Mouse (Mus musculus): ENCODE data around the gene Tbc1d10a.

Gene Tbc1d10a

GRCm38 (mm10) chr11:4186486-4187317 is at the start of gene Tbc1d10a:
TSS of gene Tbc1d10a (plus strand) at chr11:4186789.
- peak; percentile 98 to 100 for DNase-seq

- no peak for DNase-seq
Measured at GRCm38 (mm10) chr11:4138964-4139363, 47.6 kb upstream of the Tbc1d10a start.

DNA sequence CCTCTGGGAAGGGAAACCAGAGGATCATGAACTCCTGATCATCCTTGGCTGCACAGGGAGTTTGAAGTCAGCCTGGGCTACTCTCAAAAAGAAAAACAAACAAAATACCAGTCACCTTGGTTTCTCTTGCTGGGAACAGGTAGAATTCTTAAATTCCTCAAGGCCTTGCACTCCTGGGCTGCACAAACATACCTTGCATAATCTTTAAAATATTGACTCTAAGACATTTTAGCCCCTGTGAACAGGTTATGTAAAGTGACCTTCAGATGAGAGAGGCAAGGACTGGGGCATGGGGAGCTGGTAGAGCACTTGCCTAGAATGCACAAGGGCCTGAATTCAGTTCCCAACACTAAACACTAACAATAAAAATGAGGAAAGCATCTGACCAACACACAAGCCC is 45.1 kb upstream of the Tbc1d10a start:
- no peak for DNase-seq

DNA sequence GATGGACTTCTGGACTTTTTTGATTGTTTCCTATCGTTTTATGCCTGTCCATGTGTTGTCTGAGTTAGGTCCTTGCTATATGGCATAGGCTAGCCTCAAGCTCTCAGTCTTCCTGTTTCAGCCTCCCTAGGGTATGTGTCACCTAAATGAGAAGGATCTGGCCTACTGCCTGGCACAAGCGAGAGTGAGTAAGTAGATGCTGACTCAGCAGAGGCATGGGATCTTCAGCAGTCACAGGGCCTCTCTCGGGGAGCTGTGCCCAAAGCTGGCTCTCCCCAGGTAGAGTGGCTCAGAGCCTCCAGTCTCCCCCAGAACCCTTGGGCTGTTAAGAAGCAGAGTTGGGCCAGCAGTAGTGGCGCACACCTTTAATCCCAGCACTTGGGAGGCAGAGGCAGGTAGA is 44.2 kb upstream of the Tbc1d10a start:
- no peak for DNase-seq

- DNase-seq: peak in 1 of 2 experiments; percentile 43
Measured at GRCm38 (mm10) chr11:4143281-4144062, 43.1 kb upstream of the Tbc1d10a start.

DNA sequence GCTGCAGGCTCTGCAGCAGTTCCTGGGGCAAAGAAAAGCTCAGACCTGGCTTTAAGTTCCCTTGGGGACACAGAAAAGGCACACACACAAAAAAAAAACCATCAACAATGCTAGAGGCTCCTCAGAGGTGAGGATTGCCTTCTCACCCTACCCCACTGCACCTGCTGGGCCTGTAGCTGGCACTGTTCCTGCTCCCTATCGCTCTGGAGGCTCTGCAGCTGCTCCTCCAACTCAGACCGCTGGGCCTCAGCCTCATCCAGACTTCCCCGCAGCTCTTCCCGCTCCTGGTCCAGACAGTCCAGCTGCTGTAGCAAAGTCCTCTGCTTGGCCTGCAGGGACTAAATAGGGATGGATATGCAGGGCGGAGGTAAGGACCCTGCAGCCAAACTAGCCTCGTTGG is 40.2 kb upstream of the Tbc1d10a start:
- DNase-seq: peak in 1 of 2 experiments; percentile 35

DNA sequence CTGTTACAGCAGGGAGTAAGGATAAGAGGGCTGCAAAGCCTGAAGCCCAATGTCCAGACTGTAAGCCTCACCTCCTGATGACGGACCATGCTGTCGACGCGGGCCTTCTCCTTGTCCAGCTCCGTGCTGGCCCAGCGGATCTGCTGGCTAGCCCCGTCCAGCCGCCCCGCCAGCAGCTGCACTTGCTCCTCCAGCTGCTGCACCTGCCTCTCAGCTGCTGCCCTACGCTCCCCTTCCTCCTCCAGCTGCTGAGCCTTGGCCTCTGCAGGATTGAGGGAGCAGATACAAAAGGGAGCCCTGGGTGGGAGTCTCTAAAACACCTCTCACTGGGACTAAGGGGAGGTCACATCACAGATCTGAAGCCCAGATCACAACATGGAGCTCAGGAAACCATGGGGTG is 39.5 kb upstream of the Tbc1d10a start:
- peak in 1 of 2 experiments; percentile 33 for DNase-seq

DNA sequence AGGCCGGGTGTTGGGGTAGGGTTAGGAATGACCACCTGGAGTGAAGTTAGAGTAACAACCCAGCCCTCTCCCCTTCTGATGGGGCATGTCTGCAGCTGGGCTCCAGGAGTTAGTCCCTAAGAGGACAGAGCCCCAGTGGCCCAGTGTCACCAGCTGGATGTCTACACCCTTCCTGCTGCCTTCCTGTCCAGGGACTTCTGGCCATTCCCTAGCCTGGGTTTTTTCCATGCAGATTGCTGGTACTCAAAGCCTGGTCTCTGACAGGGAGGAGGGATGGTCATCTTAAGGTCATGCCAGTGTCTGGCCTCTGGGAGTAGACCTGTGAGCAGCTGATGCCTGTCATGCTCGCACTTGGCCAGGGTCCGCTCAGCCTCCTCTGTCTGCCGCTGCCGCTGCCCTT is 38.5 kb upstream of the Tbc1d10a start:
- DNase-seq: peak; percentile 52 to 78

GRCm38 (mm10) chr11:4148536-4149156 is 37.9 kb upstream of the Tbc1d10a start:
- no peak for DNase-seq

GRCm38 (mm10) chr11:4149886-4150285 is 36.7 kb upstream of the Tbc1d10a start:
- no peak for DNase-seq

DNA sequence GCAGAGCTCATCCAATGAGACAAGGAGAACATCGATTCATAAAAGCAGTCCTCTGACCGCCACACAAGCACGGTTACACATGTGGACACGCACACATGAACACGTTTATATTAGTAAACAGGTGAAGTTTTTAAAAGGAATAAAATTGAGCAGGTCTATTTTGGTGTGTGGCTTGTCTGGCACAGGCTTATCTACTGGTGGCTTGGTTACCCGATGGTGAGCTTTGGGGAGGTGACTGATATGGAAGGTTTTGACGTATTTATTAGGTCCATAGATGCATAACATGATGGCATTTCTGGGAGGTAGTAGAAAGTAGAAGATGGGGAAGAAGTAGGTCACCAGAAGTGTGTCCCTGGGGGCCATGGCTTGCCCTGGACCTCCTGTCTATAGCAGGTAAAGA is 32.9 kb upstream of the Tbc1d10a start:
- DNase-seq: no peak

DNA sequence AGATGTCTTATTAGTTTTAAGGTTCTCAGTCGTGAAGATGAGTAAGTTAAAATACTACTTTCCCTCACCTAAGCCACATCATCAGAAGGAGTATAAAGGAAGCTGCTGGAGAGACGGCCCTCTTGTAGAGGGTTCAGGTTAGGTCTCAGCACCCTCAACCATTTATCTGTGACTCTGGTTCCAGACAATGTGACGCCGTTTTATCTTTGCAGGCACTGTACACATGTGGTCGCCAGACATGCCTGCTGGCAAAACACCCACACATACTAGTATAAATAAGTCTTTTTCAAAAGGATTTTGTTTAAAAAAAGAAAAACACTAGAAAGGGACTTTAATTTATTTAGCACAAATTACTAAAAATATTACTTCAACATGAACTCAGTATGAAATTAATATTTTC is 30.9 kb upstream of the Tbc1d10a start:
- no peak for DNase-seq

GRCm38 (mm10) chr11:4158676-4159075 is 27.9 kb upstream of the Tbc1d10a start:
- peak; percentile 34 to 60 for DNase-seq

- peak; percentile 95 to 96 for DNase-seq
Measured at GRCm38 (mm10) chr11:4159808-4160708, 26.5 kb upstream of the Tbc1d10a start, which contains the start of the genes Ccdc157 and Sf3a1. TSS of gene Ccdc157 (minus strand) at chr11:4160293. TSS of gene Sf3a1 (plus strand) at chr11:4160350.

- DNase-seq: no peak
Measured at GRCm38 (mm10) chr11:4160758-4161480, 25.7 kb upstream of the Tbc1d10a start.

- DNase-seq: no peak
Measured at GRCm38 (mm10) chr11:4164701-4165100, 21.9 kb upstream of the Tbc1d10a start.

- no peak for DNase-seq
Measured at GRCm38 (mm10) chr11:4166467-4167090, 20.0 kb upstream of the Tbc1d10a start.

- DNase-seq: peak; percentile 39 to 70
Measured at GRCm38 (mm10) chr11:4174586-4174985, 12.0 kb upstream of the Tbc1d10a start.

- no peak for DNase-seq
Measured at GRCm38 (mm10) chr11:4177716-4178115, 8.9 kb upstream of the Tbc1d10a start.

DNA sequence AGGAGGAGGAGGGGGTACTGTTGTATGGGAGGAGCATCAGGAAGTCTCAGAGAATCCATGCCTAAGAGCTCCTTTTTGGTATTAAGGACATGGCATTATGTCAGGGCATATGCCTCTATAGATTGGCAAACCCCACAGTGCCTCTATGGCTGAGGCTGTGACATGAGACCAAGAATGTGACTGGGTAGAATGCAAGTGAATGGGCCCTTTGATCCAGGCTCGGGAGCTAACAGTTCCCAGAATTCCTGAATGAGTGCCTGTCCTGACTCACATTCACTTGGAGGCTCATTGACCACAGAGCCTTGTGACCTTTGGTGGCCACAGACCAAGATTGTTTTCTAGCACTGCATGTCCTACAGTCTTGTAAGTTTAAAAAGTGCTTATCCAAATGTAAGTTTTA is 4.5 kb upstream of the Tbc1d10a start:
- no peak for DNase-seq

- DNase-seq: peak; percentile 52 to 60
Measured at GRCm38 (mm10) chr11:4183511-4183910, 3.1 kb upstream of the Tbc1d10a start.

All from kidney, postnatal 25 days (tissue).